Mouse (Mus musculus) natural killer cell, adult 2 months (primary cell): Measurements from ENCODE around the gene Shc3.

Source experiments
- DNase-seq, 2 experiments: peaks; one replicate each; pipeline ENCODE4 v3.0.0; 2022; ENCODE audit warnings: low spot score in 2 of 2

The Shc3 gene

DNA sequence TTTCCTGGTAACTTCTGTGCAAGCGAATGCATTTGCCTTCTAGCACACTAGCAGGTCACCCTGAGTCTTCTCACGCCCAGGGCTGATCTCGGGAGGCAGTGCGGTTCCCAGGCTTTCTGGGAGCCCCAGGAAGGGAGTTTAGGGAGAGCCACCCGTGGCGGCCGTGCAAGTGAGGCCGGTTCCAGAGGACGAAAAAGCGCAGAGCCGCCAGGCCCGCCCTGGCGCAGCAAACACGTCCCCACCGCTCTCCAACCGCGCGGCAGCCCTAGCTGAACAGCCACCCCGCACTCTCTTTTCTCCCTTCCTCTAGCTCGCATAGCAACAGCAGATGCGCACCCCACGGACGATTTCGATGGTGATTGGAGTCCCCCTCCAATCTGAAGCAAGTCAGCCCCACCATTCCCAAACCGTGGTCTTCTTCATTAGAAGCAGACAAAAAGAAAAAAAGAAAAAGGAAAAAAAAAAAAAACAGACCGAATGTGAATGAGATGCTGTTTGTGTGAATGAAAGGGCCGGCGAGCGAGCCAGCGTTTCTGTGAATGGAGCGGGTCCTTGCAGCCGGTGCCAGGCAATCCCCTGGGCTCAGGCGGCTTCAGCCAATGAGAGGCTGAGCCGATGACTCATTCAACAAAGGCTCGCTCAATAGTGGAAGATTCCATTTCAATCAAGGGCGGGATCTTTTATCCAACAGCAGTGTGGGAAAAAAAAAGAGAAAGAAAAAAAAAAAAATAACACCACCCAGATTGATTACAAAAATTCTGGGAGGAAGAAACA, at the start of gene Shc3:
Shc3 (minus strand) TSS at position 509 of the 774 bp plus-strand sequence.
- no peak for DNase-seq

DNA sequence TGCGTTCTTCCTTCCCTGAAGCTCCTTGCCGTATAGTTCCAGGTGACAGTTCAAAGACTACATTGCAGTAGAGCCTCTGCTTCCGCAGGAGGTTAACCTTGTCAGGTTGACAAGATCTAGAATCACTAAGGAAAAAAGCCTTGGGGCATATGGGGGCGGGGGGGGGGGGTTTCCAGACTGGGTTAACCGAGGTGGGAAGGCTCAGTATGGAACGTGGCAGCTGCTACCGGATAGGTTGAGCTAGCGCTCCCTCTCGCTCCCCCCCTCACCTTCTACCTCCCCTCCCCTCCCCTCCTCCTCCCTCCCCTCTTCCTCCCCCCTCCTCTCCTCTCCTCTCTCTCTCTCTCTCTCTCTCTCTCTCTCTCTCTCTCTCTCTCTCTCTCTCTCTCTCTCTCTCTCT, 49.4 kb upstream of the Shc3 start:
- no peak for DNase-seq

DNA sequence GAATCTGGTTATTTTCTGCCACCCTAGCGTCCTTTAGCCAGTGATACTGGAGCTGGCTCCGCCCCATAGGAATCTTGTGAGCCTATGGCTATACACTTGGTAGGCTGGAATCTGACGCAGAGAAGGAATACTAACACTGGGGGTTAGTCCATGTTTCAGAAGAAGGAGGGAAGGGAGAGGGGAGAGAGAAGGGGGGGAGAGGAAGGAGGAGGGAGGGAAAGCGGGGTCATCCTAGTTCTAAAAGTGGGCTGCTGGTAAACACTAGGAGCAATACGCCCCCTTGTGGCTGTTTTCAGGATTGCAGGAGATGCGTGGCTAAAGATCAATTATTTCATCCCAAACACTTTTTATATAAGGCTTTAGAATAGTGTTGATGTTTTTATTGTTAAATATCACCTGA, 48.6 kb upstream of the Shc3 start:
- peak; percentile 18 to 40 for DNase-seq

DNA sequence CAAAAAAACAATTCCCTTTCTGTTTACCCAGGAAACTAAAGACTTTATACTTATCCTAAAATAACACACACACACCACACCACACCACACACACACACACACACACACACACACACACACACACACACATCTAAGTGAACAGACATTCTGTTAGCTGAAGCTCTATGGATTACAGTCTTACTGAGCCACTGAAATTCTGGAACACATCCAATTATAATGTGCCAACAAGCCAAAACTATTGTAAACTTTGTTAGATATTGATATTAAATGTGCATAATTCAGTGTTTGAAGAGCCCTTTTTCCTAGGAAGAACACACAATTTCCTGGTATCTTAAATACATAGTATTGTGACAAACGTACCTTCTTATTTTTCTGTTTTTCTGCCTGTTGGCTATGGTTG, 48.1 kb upstream of the Shc3 start:
- no peak for DNase-seq

DNA sequence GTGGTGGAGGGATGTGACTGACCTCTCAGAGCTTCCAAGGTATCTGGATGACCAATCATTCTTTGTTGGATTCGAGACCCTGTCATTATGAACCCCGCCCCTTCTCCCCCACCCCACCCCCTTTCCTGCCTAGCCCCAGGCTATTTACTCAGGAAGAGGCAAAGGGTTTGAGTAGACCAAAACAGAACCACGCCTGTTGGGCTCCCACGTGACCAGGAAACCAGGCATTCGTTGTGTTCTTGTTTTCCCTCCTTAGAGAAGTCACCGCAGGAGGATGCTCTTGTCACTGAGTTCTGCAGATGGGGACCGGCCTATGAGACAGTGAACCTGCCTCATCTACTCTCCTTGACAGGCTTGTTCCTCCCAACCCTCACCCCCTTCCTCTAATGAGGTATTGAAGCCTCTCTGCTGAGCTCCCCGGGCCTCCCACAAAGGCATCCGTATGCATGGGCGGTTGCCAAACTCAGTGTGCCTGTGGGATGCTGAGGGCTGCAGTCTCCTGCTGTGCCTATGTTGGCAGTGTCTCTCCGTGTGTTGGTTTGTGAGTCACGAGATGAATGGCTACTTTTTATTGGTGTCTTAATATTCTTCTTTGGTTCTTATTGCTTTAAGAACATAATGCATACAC, 47.3 kb upstream of the Shc3 start:
- no peak for DNase-seq

DNA sequence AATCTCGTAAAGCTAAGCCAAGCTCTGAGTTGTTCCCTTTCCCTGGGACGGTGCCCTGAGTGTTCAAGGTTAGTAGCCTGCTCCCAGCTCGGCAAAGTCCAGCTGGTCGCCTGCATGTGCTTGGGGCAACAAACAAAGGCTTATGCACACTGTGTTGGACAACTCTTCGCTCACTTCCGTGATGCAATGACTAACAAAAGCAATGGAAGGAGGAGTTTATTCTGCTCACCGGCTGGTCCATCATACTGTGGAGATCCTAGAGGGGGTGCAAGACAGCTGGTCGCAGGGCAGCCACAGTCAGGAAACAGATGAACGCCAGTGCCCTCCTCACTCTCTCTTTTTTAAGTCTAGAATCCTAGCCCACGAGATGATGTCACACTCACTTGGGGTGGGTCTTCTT, 46.6 kb upstream of the Shc3 start:
- DNase-seq, result no peak

DNA sequence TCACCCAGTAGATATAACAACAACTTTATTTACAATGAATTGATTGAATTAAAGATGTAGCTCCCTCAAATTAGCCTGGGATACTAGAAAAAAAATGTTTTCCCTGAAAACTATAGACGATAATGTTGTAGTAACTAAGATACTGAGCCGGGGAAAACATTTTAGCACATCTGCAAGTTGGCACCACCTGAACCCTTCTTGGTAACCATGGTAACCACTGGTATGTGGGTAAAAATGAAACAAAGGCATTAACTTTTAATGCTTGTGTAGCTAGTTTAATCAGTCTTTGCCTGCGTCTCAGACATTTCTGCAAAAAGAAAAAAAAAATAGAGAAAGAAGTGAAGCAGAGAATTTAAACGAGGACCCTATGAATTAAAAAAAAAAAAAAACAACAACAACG, 42.3 kb upstream of the Shc3 start:
- no peak for DNase-seq

DNA sequence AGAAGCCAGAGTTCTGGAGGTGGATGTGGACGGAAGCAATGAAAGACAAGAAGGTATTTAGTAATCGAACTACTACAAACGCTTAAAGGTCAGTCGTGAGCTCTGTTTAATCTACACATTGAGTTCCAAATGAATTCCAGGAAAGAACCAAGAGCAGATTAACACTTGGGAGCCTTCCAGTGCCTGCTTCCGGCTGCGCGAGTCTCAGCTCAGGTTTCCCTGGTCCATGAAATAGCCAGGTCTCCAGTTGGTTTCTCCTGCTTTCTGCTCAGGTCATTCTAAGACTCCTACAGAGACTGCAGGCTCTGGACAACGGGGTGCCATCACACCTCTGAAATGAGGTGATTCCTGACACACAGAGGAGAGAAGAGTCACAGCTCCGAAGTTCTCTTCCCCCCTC, 41.8 kb upstream of the Shc3 start:
- no peak for DNase-seq

DNA sequence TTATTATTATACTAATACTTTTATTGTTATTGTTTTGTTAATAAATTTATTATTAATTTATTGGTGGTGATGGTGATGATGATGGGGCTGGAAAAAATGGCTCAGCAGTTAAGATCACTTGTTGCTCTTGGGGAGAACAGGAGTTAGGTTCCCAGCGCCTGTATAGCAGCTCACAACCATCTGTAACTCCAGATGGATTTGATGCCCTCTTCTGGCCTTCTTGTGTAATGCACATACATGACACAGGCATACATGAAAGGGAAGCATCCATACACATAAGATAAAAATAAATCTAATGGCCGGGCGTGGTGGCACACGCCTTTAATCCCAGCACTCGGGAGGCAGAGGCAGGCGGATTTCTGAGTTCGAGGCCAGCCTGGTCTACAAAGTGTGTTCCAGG, 40.0 kb upstream of the Shc3 start:
- no peak for DNase-seq

DNA sequence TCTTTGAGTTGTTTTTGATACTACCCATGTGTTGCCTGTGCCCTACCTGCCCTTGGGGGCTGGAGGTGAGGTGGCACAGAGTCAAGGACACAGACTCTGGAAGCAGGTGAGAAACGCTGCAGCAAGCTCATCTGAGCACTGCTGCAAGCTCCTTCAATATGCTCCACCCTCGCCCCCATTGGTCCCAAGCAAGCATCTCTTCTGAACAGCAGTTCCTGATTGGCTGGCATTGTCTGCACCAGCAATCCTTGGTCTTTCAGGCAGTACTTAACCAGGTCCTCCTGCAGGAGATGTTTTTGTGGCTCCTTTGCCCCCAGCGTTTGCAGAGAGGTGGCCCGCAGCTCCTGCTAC, 34.6 kb upstream of the Shc3 start:
- no peak for DNase-seq

DNA sequence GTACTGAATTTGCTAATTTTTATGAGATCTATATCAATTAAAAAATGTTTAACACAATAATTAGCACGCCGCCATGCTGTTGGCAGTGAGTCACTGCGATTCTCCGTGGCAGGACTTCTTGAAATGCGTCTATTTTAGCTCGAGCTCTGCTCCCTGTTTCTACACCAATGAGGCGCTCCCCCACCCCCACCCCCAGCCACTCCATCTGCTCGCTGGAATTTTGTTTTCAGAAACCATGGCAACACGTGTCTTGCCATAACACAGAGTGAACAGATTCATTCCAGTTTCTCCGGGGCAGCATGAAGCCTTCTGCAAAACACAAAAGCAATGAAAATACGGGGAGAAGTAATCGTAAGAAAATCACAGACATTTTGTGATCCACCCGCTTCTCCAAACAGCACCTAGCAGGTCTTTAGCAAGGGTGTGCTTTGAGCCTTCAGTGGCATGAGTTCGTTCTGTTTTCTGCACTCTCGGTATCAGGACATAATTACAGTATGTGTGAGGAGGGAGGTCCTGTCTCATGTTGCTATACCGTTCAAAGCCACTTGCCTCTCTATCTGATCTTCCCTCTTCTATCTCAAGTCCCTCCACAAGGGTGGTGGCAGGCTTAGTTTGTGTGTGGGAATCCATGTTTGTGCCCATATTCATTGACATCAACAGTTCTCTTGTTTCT, 34.1 kb upstream of the Shc3 start:
- DNase-seq, result no peak

DNA sequence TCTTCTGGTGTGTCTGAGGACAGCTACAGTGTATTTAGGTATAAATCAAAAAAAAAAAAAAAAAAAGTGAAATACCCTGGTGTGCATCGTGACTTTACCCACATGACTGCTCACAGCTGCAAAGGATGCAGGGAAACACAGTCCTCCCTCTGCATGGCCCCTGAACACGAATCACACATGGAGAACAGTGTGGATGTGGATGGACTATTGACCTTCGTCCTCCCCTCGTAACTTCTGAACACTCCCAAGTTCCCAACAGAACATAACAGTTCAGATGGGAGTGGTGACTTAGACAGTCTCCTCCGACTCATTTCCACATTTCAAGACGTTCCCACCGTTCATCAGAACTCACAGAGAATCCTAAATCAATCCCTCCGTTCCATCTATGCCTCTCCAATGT, 33.5 kb upstream of the Shc3 start:
- DNase-seq, result no peak

DNA sequence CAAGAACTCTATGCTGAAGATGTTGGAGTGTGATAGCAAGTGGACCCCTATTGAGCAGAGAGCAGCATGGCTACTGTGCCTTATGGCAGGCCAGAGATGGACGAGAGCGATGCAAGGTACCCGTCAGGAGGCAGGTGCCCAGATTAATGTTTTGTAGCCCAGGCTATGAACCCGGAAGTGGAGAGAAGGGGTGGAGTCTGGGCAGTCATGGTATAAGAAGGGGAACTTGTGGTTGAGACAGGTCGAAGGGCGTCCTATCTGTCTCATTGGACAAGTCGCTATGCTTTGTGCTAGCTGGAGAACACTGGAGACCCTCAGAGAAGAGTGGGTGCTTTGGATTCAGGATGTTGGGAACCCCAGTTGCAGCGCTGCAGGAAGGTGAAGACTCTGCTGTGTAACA, 30.9 kb upstream of the Shc3 start:
- DNase-seq, result no peak

DNA sequence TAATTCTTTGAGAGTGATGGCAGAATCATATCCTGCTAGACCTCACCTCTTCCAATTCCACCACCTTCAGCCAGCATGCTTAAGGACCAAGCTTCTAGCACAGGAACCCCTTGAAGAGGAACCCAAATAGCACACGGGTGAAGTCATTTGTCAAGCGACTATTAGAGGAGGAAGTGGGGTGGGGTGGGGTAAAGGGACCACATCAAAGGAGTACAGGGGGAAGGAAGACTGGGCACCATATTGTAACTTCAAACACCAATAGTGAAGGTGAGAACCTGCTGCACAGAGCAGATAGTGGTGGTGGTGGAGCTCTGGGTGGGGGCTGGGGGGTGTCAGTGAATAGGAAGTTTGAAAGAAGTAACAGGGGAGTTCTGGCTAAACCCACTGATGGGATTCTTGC, 28.8 kb upstream of the Shc3 start:
- DNase-seq, result peak; percentile 11 to 18

DNA sequence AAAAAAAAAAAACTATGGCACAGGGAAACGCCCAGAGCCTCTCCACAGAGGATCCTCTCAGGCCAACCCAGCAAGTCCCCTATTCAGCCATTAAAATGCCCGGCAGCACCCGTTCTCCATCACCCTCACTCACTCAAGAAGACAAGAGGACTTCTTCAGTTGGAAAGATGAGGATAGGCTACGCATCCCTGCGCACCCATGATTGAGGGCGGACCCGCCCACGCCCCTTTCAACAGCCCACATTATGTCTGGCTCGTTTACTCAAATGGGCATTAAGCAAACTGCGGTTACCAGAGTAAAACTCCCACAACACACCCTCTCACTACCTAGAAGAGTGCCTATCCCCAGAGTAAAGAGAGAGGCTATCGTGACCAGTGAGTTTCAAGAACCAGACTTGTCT, 26.2 kb upstream of the Shc3 start:
- no peak for DNase-seq

DNA sequence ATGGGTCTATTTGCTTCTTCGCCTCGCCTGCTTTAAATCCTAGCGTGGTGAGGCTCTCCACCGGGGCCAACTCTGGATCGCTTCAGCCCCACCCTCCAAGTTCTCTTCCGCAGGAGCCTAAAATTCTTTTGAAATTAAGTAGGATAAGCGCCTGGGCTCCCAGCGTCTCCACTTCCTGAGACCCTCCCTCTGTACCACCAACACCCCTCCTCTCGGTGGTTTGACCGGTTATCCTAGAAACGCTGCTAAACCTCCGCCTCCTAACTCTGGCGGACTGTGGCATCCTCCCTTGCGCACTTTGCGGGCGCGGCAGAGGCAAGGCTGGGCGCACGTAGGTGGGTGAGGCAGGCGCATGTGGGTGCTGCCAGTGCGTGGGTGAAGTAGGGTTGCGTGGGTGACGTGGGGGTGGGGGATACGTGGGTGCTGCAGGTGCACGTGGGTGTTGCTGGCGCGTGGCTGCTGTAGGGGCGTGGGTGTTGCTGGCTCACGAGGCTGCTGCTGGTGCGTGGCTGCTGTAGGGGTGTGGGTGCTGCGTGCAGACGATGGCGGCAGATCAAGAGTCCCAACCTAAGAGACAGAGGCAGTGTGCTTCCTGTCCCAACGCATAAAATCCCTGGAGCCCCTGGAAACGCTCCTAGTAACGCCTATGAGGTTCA, 25.6 kb upstream of the Shc3 start:
- peak; percentile 4 to 10 for DNase-seq

DNA sequence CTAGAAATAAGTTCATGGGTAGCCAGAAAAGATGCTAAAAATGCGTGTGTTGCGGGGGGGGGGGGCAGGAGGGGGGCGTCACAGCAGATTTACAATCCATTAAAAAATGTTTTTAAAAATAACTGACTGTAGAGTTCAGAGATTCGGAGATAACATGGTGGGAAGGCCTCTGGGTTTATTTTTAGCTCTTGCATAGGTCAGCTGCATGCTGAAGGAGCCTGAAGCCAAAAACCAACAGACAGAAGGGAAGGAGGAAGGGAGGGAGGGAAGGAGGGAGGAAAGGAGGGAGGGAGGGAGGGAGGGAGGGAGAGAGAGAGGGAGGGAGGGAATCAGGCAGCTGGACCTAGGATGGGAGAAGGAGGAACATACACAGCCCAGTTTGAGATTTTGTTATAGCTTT, 18.8 kb upstream of the Shc3 start:
- DNase-seq, result no peak

DNA sequence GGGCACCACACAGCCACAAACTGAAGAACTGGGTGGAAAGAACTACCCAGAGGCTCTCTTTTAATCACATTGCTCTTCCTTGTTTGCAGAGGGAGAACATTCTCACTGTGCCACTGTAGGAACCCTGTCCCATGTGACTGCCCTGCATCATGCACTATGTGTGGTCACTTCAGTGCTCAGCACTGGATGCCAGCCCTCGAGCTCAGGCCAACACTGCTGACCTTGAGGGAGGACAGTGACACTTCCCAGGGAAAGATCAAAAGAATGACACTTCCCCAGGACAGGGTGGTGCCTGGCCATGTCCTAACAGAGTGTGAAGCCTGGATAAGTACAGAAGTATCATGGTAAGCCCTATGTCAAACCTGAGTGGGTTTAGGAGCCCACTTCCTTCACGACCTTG, 13.0 kb upstream of the Shc3 start:
- no peak for DNase-seq

DNA sequence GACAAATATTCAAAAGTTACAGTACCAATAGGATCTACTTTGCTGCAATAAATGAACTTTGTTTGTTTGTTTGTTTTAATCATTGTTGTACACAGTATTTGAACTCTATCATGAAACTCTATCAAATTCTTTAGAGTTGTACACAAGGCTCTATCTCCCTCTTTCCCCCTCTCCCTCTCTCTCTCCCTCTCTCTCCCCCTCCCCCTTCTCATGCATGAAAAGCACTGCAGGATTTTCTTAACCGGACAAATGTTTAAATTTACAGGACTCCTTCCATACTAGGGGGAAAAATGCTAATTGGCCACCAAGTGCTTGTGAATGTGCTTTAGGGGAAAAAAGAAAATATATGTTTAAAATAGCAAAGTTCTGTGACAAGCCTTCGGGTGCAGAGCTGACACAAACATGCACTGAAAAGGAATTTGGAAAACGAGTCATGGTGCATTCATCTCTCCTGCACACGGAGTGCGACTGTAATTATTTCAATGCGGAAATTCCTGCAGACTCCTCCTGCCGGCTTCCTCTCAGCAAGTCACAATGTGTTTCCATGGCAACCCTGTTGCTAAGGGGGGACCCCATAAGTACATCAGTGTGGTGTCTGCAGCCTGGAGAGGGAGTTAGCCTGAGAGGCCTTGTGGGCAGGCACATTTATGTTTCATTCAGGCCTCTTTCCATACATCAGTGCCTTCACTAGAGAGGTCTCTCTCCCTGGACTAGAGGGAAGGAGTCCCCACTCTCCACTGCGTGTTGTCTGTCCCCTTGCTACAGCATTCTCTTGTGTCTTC, 11.2 kb upstream of the Shc3 start:
- no peak for DNase-seq

DNA sequence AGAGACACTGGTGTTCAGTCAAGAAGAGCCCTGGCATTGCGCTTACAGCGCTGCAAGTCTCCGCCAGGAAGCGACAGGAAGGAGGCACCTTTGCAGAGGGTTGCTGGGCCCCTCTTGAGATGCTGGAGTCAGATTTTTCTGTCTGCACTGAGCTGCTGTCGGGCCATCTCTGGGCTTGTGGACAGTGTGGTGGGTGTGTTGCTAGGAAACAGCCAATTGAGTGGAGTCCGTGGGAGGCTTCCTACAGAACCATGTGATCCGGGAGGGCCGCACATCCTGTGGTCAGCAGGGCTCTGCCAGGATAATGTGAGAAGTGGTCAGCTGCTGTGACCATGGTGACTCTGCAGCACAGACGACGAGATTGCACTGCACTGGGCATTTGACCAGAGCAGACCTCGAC, 4.6 kb upstream of the Shc3 start:
- no peak for DNase-seq

DNA sequence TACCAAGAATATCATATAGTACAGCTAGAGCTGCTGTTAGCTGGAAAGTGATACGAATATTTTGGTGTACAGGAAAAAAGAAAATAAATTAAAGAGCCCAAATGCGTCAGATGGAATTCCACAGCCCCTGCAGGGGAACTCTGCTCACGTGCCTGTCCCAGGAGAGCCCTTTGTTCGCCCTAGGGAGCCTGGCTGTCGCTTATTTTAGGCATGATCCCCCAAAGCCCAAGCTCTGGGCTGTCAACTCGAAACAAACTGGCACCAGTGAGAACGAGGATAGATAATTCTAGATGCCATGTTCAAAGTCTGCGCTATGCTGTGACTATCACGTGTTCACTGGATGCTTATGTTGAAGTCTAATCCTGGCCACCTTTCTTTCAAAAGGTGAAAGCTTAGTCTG, 892 bp upstream of the Shc3 start:
- DNase-seq, result no peak

DNA sequence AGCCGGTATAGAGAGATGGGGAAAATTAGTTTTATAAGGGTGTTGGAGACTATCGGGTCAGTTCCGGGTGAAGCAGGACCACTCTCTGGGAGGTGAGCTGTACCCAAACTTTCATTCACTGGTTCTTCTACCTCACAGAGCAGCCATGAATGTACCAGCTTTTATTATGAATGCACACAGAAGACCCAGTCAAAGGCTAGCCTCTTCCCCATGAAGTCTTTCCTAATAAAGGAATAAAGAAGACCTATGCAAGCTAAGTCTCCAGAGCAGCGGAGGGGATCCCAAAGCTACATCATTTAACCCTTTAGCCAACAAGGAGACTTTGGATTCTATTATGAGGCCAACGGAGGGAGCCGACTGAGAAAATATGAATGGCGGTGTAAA, 458 bp upstream of the Shc3 start:
- no peak for DNase-seq
